ENCODE assay signal across 8 mouse cellular contexts in the genomic region with DNA sequence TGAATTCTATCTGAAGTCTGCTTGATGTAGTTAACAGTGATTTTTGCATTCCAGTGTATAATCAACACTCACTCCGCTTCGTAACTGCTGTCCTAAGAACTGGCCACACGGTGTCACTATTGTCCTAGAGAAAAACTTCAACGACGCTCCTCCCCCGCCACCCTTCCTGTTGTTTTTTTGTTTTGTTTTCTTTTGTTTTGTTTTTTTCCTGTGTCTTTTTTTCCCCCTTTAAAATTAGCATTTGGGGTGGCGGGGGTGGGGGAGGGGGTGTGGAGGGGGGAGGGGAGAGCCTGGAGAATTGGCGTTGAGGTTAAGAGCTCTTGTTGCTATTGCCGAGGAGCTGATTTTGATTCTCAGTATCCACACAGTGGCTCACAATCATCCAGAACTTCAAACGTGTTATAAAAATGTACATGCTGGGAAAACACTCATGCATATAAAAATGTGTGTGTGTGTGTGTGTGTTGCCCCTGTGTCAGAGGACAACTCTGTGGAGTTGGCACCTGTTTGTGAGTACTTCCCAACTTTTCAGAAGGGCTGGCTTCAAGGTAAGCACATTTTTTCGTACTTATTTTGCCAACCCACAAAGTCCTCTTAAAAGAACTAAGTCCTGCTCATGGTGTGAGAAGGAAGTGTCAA. TPM values are rescaled to one million over a fixed set of nuclear protein-coding genes. Genes with fewer than 3 reads are reported as not detected.
DNase-seq lines count a peak whose midpoint lies in the region; ATAC-seq and TF ChIP-seq lines count a peak whose summit lies in the region.

No protein-coding gene starts in this region.

- H3K4me1 ChIP-seq in E14TG2a.4 (replicated peaks; ENCODE audit: low read depth, low read length) = peaks cover 7% of the 10 kb centered on the region
- no peaks in the 10 kb centered on the region for H3K4me1 ChIP-seq in forebrain, embryonic 16.5 days (replicated peaks; ENCODE audit: control insufficient read depth, insufficient read depth, low read length)
- no peaks in the 10 kb centered on the region for H3K4me1 ChIP-seq in midbrain, embryonic 16.5 days (ENCODE audit: control insufficient read depth, insufficient read depth, low read length)

- 9% methylated on average over 11 of the region's 11 CpGs for WGBS in forebrain, embryonic 16.5 days
- 12% methylated on average over 11 of the region's 11 CpGs for WGBS in midbrain, embryonic 16.5 days

- peak; percentile 26 for DNase-seq in 3134 (ENCODE audit: extremely low read depth, insufficient read length, low spot score)
- peak; percentile 39 to 50 for DNase-seq in cerebellum, adult 18-20 months
- peak; percentile 47 for DNase-seq in liver
- DNase-seq in testis, postnatal 10 days (ENCODE audit: low spot score) = peak; percentile 75

- no peak overlapping the region for H3K9ac ChIP-seq in forebrain, embryonic 16.5 days (replicated peaks; ENCODE audit: low read depth, low read length)
- H3K9ac ChIP-seq in midbrain, embryonic 16.5 days (ENCODE audit: low read depth, low read length) = no peak overlapping the region

- no peak overlapping the region for H3K27ac ChIP-seq in forebrain, embryonic 16.5 days (ENCODE audit: low read length)
- no peak overlapping the region for H3K27ac ChIP-seq in midbrain, embryonic 16.5 days (ENCODE audit: low read length)

- peak overlapping the region; percentile 32; the same call in 1 of the 2 replicates for H3K4me2 ChIP-seq in forebrain, embryonic 16.5 days (ENCODE audit: low read length)
- H3K4me2 ChIP-seq in midbrain, embryonic 16.5 days (ENCODE audit: low read length) = peak overlapping the region; percentile 41

- TF ChIP-seq CTCF in E14TG2a.4 (conservative IDR thresholded peaks at IDR 0.05; ENCODE audit: low read length) = peak; percentile 64

- 0 out of 2 replicates have a peak, but pooled peaks cover 6% of the 10 kb centered on the region for H3K27me3 ChIP-seq in E14TG2a.4 (ENCODE audit: insufficient read depth, low read length)
- 0 out of 2 replicates have a peak, but pooled peaks cover 3% of the 10 kb centered on the region for H3K27me3 ChIP-seq in forebrain, embryonic 16.5 days (replicated peaks; ENCODE audit: control insufficient read depth, insufficient read depth, low read length)
- H3K27me3 ChIP-seq in midbrain, embryonic 16.5 days (ENCODE audit: control insufficient read depth, insufficient read depth, low read depth, low read length) = 0 out of 2 replicates have a peak, but pooled peaks cover 2% of the 10 kb centered on the region

- no peak overlapping the region for H3K4me3 ChIP-seq in E14TG2a.4 (replicated peaks; ENCODE audit: low read length)
- peak overlapping the region; percentile 28 for H3K4me3 ChIP-seq in forebrain, embryonic 16.5 days (replicated peaks; ENCODE audit: low read length)
- peak overlapping the region; percentile 3; the same call in 1 of the 2 replicates for H3K4me3 ChIP-seq in midbrain, embryonic 16.5 days (ENCODE audit: low read depth, low read length)

- no peaks in the 10 kb centered on the region for H3K36me3 ChIP-seq in E14TG2a.4 (ENCODE audit: insufficient read depth, low read length)
- H3K36me3 ChIP-seq in forebrain, embryonic 16.5 days (ENCODE audit: control insufficient read depth, insufficient read depth) = no peaks in the 10 kb centered on the region
- no peaks in the 10 kb centered on the region for H3K36me3 ChIP-seq in midbrain, embryonic 16.5 days (ENCODE audit: control insufficient read depth, insufficient read depth, low read length)

- ATAC-seq in forebrain, embryonic 16.5 days = peak; percentile 61
- peak; percentile 86 for ATAC-seq in inflammation-experienced regulatory T-cells, adult 6 months
- ATAC-seq in midbrain, embryonic 16.5 days = 0 out of 2 replicates have a peak, but pooled peaks have one; percentile 44

- H3K9me3 ChIP-seq in E14TG2a.4 (ENCODE audit: low read length) = peaks cover 4% of the 10 kb centered on the region; the same call in 1 of the 2 replicates
- H3K9me3 ChIP-seq in forebrain, embryonic 16.5 days (ENCODE audit: control insufficient read depth, low read length) = no peaks in the 10 kb centered on the region
- no peaks in the 10 kb centered on the region for H3K9me3 ChIP-seq in midbrain, embryonic 16.5 days (replicated peaks; ENCODE audit: control insufficient read depth, low read length, poor library complexity, severe bottlenecking)

RNA-seq across cellular contexts. Expression of gene Bbs5, which starts 11.8 kb away (rescaled TPM):
- polyA plus RNA-seq in forebrain, embryonic 16.5 days (2015; fragmentation: Nextera tagmentation; extraction: Ambion mirVana) = 19.6 and 22.7 TPM in 2 replicates
- under 1 TPM in 1 of 3 experiments, not detected in 2; 0.52 TPM for polyA plus RNA-seq in inflammation-experienced regulatory T-cells, adult 6 months (2017; shearing (Covaris generic))
- 30.1 and 31.5 TPM in 2 replicates for polyA plus RNA-seq in midbrain, embryonic 16.5 days (2015; fragmentation: Nextera tagmentation; extraction: Ambion mirVana)

RNA-seq across cellular contexts. Expression of gene Klhl41, which starts 34.7 kb away (rescaled TPM):
- polyA plus RNA-seq in forebrain, embryonic 16.5 days (2015; fragmentation: Nextera tagmentation; extraction: Ambion mirVana) = 0.12 TPM in 1 of 2 replicates, not detected in the other
- not detected for polyA plus RNA-seq in inflammation-experienced regulatory T-cells, adult 6 months (2017; shearing (Covaris generic))
- polyA plus RNA-seq in midbrain, embryonic 16.5 days (2015; fragmentation: Nextera tagmentation; extraction: Ambion mirVana) = 0.12 and 0.23 TPM in 2 replicates

RNA-seq across cellular contexts. Expression of gene Lrp2, which starts 49.3 kb away (rescaled TPM):
- 0.27 and 0.30 TPM in 2 replicates for polyA plus RNA-seq in forebrain, embryonic 16.5 days (2015; fragmentation: Nextera tagmentation; extraction: Ambion mirVana)
- polyA plus RNA-seq in inflammation-experienced regulatory T-cells, adult 6 months (2017; shearing (Covaris generic)) = not detected
- 0.58 and 0.88 TPM in 2 replicates for polyA plus RNA-seq in midbrain, embryonic 16.5 days (2015; fragmentation: Nextera tagmentation; extraction: Ambion mirVana)

Comparison
In these comparisons a context has a peak if more than half of its experiments do, and no peak if none do; other contexts are left out.
1. RNA of gene Bbs5, which starts 11.8 kb away (polyA plus RNA-seq): 30.1 to 31.5 TPM in midbrain, embryonic 16.5 days and 19.6 to 22.7 TPM in forebrain, embryonic 16.5 days; 0.52 TPM in inflammation-experienced regulatory T-cells, adult 6 months; every median in the first group is over 10 times any median in the second.
2. Peak in every context shown above with its lines, with median percentiles within 50 percentile points of each other: DNase-seq and ATAC-seq.